Mouse (Mus musculus): ENCODE results near the gene Adam15.

DNA sequence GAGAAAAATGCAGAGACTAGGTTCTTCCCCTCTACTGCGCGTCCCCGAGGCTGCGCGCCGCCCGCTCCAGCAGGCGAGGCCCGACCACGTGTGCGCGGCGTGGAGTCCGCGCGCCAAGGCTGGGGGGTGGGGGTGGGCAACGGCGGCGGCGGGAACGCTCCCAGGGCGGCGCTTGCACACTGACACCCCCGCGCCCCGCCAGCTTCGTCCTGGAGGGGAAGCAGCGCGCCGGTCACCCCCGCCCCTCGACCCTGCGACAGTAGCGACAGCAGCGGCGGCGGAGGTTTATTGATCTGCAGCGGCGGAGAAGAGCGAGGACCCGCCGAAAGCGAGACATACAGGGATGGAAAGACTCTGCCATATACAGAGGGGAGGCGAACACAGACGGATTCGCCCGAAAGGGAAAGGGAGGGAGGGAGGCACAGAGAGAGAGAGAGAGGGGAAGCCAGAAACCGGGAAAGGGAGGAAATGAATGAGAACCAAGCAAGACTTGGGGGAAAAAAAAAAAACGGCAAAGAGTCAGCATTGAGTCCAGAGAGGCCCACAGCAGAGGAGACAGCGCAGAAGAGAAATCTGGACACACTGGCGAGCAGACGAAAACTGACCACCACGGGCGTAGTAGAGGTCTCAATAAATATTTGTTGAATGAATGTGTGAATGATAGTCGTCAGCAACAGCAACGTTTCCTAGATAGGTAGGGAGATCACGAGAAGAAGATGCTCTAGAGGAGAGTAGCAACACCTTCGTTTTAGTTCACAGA is 30.0 kb downstream of the Adam15 start:
- TF ChIP-seq CTCF (IDR thresholded peaks at IDR 0.05; ENCODE audit: insufficient read depth, low read depth, low read length) (no peak), POLR2A (IDR thresholded peaks at IDR 0.05; ENCODE audit: insufficient read depth, low read depth, low read length) (no peak)

Data from olfactory bulb, adult 2 months (tissue).